19 mouse cellular contexts compared by ENCODE assay signal in genomic region chr2:93817791-93818190, GRCm38 (mm10). TPM values are rescaled to one million over a fixed set of nuclear protein-coding genes. Genes with fewer than 3 reads are reported as not detected.
"Had no signal": no experiment of that assay in that cellular context is flagged by ENCODE, and none has a peak within 500 bp of the region (broad histone marks: within the 10 kb centered on the region; RNA-seq: fewer than 3 reads in every experiment).

No protein-coding gene starts in this region.

- H3K27me3 ChIP-seq: kidney, embryonic 15.5 days; limb, embryonic 13.5 days; megakaryocyte, embryonic 14.5 days; midbrain, embryonic 13.5 days; neural tube, embryonic 12.5 days had no signal

- H3K4me3 ChIP-seq: kidney, embryonic 15.5 days; limb, embryonic 13.5 days; megakaryocyte, embryonic 14.5 days; midbrain, embryonic 13.5 days; myocyte; neural tube, embryonic 12.5 days had no signal

- H3K4me2 ChIP-seq: kidney, embryonic 15.5 days; limb, embryonic 13.5 days; lung, embryonic 14.5 days; midbrain, embryonic 13.5 days; neural tube, embryonic 12.5 days had no signal

- H3K9ac ChIP-seq: kidney, embryonic 15.5 days; limb, embryonic 13.5 days; liver, embryonic 14.5 days; lung, embryonic 14.5 days; midbrain, embryonic 13.5 days; neural tube, embryonic 12.5 days had no signal

- H3K9me3 ChIP-seq: kidney, embryonic 15.5 days; limb, embryonic 13.5 days; megakaryocyte, embryonic 14.5 days; midbrain, embryonic 13.5 days; neural tube, embryonic 12.5 days had no signal

- H3K27ac ChIP-seq: kidney, embryonic 15.5 days; limb, embryonic 13.5 days; liver, embryonic 14.5 days; midbrain, embryonic 13.5 days; neural tube, embryonic 12.5 days had no signal

- DNase-seq: kidney, adult 2 months; kidney, postnatal 14 days; left cerebral cortex, postnatal 4 days; lung, embryonic 14.5 days; lung, postnatal 10 days; lung, postnatal 4 days; retina, postnatal 1 day; right cerebral cortex, postnatal 4 days; spleen, adult 18-20 months; thymus, postnatal 36 days had no signal

- ATAC-seq: intestine, embryonic 16.5 days; midbrain, embryonic 13.5 days had no signal

RNA-seq across cellular contexts. Expression of gene Accsl, which starts 51.2 kb away (rescaled TPM):
- total RNA-seq: midbrain, postnatal 0 days had no signal
- polyA plus RNA-seq: intestine, embryonic 16.5 days; kidney, embryonic 15.5 days; limb, embryonic 13.5 days had no signal
